Mouse (Mus musculus) intestine, postnatal 0 days (tissue): ENCODE data around the gene Hist1h4m. TPM values are rescaled to one million over a fixed set of nuclear protein-coding genes. Genes with fewer than 3 reads are reported as not detected.
A peak's percentile ranks its signal among the peaks of the same experiment; 100 is the strongest.
"Not testable (repeated sequence)": the region's sequence is repeated elsewhere in the genome, so short reads cannot be mapped to it uniquely, and the experiment has no call there.

Experiments used
- ATAC-seq: fragments of 200-750 bp; cut with Nextera tagmentation; 2 replicates; pipeline ENCODE4 v1.8.0; 2017; ENCODE audit warnings: mild to moderate bottlenecking, moderate TSS enrichment, moderate library complexity
- H3K27ac ChIP-seq: fragments of 300-500 bp; sonication (generic); 2 replicates; pipeline ENCODE4 v1.5.1; 2014; ENCODE audit warnings: mild to moderate bottlenecking, low read depth, low read length, moderate library complexity
- H3K27me3 ChIP-seq: fragments of 300-500 bp; sonication (generic); replicated peaks from 2 replicates; pipeline ENCODE4 v1.6.1; 2014; ENCODE audit warnings: low read length, mixed read lengths; ENCODE audit not compliant: control insufficient read depth, insufficient read depth
- H3K36me3 ChIP-seq: fragments of 300-500 bp; sonication (generic); 2 replicates; pipeline ENCODE4 v1.6.1; 2014; ENCODE audit warnings: mild to moderate bottlenecking, moderate library complexity; ENCODE audit not compliant: control insufficient read depth, insufficient read depth
- H3K4me1 ChIP-seq: fragments of 300-500 bp; sonication (generic); replicated peaks from 2 replicates; pipeline ENCODE4 v1.6.1; 2014; ENCODE audit warnings: antibody characterized with exemption, low read length, mixed read lengths; ENCODE audit not compliant: control insufficient read depth, insufficient read depth
- H3K4me2 ChIP-seq: fragments of 300-500 bp; sonication (generic); replicated peaks from 2 replicates; pipeline ENCODE4 v1.6.1; 2014; ENCODE audit warnings: low read depth, mild to moderate bottlenecking, moderate library complexity
- H3K4me3 ChIP-seq: fragments of 300-500 bp; sonication (generic); 2 replicates; pipeline ENCODE4 v1.5.1; 2014; ENCODE audit warnings: low read depth, low read length
- H3K9ac ChIP-seq: fragments of 300-500 bp; sonication (generic); 2 replicates; pipeline ENCODE4 v1.6.1; 2014; ENCODE audit warnings: mild to moderate bottlenecking, low read depth, low read length
- H3K9me3 ChIP-seq: fragments of 300-500 bp; sonication (generic); 2 replicates; pipeline ENCODE4 v1.6.1; 2016; ENCODE audit warnings: mixed run types; ENCODE audit not compliant: control insufficient read depth
- CTCF ChIP-seq: sonication (generic); IDR thresholded peaks from 2 replicates; pipeline ENCODE4 v1.5.1; 2016; ENCODE audit warnings: low read depth, mild to moderate bottlenecking, control low read depth, antibody characterized with exemption, moderate library complexity
- WGBS: fragments of 180-500 bp; shearing (Covaris S2); extraction: QIAGEN DNeasy Blood & Tissue Kit; methylation state at CpG from one replicate; pipeline ENCODE4 v1.1.7; 2014; 5-methylcytosine and 5-hydroxymethylcytosine counted together
- polyA plus RNA-seq: library from polyadenylated mRNA; unstranded; fragments of >200 nt; fragmentation: Nextera tagmentation; extraction: Ambion mirVana; gene quantifications from 2 replicates; pipeline ENCODE4 v1.2.1, GENCODE M21; 2015

Hist1h4m gene
- polyA plus RNA-seq, 1 experiment from 2014 or later, result not detected

DNA sequence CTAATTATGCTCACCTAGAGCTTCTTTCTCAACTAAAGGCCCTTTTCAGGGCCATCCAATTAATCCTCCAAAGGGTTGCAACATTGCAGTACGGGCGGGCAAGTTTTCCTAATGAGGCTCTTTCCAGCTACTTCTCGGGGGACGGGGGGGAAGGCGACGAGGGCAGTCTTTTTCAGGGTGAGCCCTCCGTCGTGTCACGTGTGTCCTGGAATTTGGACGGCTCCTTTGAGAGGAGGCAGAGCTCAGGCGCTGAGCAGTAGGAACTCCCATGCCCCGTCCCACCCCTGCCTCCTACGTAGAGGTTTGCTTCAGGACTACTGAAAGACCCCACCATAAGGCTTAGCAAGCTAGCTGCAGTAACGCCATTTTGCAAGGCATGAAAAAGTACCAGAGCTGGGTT is 546 bp downstream of the Hist1h4m start:
- not testable (repeated sequence) for H3K36me3 ChIP-seq, H3K4me3 ChIP-seq, H3K9ac ChIP-seq, H3K27ac ChIP-seq, H3K27me3 ChIP-seq, H3K9me3 ChIP-seq, H3K4me1 ChIP-seq
- peak overlapping the region; percentile 37 for H3K4me2 ChIP-seq
- under 1% methylated on average over 12 of the region's 14 CpGs for WGBS
- peak; percentile 53 for ATAC-seq

DNA sequence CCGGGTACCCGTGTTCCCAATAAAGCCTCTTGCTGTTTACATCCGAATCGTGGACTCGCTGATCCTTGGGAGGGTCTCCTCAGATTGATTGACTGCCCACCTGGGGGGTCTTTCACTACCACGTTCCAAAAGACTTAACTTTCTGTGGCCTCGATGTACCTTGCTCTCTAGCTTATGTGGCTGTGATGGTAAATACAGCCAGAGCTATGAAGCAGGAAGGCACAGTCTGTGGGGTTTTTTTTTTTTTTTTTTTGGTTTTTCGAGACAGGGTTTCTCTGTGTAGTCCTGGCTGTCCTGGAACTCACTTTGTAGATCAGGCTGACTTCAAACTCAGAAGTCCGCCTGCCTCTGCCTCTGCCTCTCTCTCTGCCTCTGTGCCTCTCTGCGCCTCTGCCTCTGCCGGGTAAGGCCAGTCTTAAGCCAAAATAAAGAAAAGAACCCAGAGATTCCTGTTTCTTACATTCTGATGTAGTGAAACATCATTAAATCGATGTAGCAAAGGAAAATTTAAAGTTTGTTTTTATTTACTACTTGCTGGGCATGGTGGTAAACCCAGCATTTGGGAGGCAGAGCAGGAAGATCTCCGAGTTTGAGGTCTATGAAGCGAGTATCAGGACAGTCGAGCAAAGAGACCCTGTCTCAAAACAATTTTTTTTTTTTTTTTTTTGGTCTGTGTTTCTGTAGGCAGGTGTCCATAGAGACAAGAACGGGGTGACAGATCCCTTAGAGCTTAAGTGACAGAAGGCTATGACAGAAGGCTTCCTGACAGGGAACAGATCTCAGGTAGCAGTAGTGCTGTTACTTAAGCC is 8.7 kb downstream of the Hist1h4m start:
- H3K27ac ChIP-seq, ATAC-seq: not testable (repeated sequence)

DNA sequence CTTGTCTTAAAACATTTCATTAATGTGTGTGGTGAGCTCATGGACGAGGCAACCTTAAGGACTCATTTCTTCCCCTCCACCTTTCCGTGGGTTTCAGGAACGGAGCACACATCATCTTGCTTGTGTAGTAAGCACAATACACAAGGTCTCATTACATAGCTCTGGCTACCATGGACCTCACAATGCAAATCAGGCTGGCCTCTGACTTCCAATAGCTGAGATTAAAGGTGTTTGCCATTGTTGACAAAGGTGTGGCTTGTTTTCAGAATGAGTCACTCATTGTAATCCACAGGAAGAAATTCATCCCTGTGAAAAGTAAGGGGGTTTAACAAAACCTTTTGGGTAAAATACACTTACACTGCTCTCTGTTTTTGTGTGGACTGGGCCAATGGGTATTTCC is 17.0 kb downstream of the Hist1h4m start:
- Histone ChIP-seq H3K36me3 (no peaks in the 10 kb centered on the region), H3K4me3 (no peak overlapping the region), H3K27ac (no peak overlapping the region), H3K9ac (no peak overlapping the region), H3K9me3 (no peaks in the 10 kb centered on the region), H3K27me3 (no peaks in the 10 kb centered on the region), H3K4me1 (no peaks in the 10 kb centered on the region), H3K4me2 (no peak overlapping the region)
- 41% methylated on average over 3 of the region's 3 CpGs for WGBS
- TF ChIP-seq CTCF, result no peak
- ATAC-seq, result no peak

More for the DNA sequence above, 8.7 kb downstream of the Hist1h4m start:
- WGBS, result 73% methylated on average over 7 of the region's 16 CpGs
- H3K9ac ChIP-seq, H3K4me3 ChIP-seq, H3K36me3 ChIP-seq, H3K27me3 ChIP-seq, H3K4me2 ChIP-seq, H3K4me1 ChIP-seq, H3K9me3 ChIP-seq: not testable (repeated sequence)

DNA sequence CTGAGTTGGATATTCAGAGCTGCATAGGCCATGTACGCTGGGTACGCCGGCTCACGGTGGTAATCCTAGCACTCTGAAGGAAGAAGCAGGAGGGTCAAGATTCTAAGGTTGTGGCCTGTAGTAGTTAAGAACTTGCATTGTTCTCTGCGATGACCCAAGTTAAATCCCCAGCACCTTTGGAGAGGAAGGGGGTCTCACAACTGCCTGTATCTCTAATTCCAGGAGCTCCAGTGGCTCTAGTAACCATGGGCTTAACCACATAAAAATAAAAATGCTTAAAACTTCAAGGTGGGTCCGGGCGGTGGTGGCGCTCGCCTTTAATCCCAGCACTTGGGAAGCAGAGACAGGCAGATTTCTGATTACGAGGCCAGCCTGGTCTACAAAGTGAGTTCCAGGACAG is 18.8 kb downstream of the Hist1h4m start:
- no peaks in the 10 kb centered on the region for H3K9me3 ChIP-seq
- H3K4me3 ChIP-seq, result no peak overlapping the region
- no peak overlapping the region for H3K27ac ChIP-seq
- no peak for ATAC-seq
- H3K36me3 ChIP-seq, result no peaks in the 10 kb centered on the region
- no peak overlapping the region for H3K4me2 ChIP-seq
- no peak overlapping the region for H3K9ac ChIP-seq
- WGBS, result 91% methylated on average over 10 of the region's 10 CpGs
- H3K4me1 ChIP-seq, result no peaks in the 10 kb centered on the region
- TF ChIP-seq CTCF, result no peak
- no peaks in the 10 kb centered on the region for H3K27me3 ChIP-seq

DNA sequence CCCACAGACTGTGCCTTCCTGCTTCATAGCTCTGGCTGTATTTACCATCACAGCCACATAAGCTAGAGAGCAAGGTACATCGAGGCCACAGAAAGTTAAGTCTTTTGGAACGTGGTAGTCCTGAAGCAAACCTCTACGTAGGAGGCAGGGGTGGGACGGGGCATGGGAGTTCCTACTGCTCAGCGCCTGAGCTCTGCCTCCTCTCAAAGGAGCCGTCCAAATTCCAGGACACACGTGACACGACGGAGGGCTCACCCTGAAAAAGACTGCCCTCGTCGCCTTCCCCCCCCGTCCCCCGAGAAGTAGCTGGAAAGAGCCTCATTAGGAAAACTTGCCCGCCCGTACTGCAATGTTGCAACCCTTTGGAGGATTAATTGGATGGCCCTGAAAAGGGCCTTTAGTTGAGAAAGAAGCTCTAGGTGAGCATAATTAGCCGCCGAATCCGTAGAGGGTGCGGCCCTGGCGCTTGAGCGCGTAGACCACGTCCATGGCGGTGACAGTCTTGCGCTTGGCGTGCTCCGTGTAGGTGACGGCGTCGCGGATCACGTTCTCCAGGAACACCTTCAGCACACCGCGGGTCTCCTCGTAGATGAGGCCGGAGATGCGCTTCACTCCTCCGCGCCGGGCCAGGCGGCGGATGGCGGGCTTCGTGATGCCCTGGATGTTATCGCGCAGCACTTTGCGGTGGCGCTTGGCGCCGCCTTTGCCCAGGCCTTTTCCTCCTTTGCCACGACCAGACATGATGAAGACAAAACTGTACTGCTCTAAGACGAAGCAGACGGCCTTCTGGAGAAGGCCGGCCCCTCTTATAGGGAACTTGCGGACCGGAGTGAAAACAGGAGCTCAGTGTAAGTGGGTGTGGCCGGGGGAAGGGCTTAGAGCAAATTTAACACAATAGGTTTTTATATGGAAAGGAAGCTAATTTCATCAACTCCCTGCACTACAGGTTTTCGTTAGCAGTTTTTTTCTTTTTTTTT is 20.2 kb downstream of the Hist1h4m start, which contains the start of gene Hist1h4n:
Gene Hist1h4n (minus strand): TSS at position 779 of the 977 bp plus-strand sequence.
- under 1% methylated on average over 18 of the region's 58 CpGs for WGBS
- H3K4me2 ChIP-seq, result 0 out of 2 replicates have a peak within 1 kb of the TSS, but pooled peaks have one; percentile 32

DNA sequence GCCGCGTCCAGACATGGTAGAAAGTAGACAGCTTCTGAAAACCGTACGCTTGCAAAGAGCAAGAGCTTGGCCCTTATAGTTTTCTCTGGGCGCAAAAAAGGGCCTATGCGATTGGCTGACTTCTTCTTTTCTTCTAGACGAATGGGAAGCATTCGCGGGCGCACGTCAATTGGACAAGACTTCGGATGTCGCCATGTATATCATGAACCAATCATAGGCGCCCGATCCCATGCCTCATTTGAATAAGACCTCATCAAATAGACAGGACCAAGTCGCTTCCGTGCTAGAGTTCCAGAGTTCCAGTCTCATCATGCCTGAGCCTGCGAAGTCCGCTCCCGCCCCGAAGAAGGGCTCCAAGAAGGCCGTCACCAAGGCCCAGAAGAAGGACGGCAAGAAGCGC is 21.9 kb downstream of the Hist1h4m start, which contains the start of the genes Hist1h2ap and Hist1h2br:
Gene Hist1h2ap (minus strand): TSS at position 47 of the 400 bp plus-strand sequence.
Gene Hist1h2br (plus strand): TSS at position 283 of the 400 bp plus-strand sequence.
- no CpG with 5 or more reads among the region's 24 CpGs for WGBS
- H3K4me3 ChIP-seq, H3K27ac ChIP-seq, H3K4me2 ChIP-seq, H3K27me3 ChIP-seq, H3K36me3 ChIP-seq, H3K9ac ChIP-seq, H3K4me1 ChIP-seq, H3K9me3 ChIP-seq: not testable (repeated sequence)
- peak; percentile 91 for ATAC-seq

More for the DNA sequence above, 20.2 kb downstream of the Hist1h4m start, which contains the start of gene Hist1h4n:
- H3K9me3 ChIP-seq, H3K27me3 ChIP-seq, H3K4me1 ChIP-seq, H3K9ac ChIP-seq, H3K27ac ChIP-seq, H3K4me3 ChIP-seq, H3K36me3 ChIP-seq: not testable (repeated sequence)
- peak; percentile 78 for ATAC-seq

DNA sequence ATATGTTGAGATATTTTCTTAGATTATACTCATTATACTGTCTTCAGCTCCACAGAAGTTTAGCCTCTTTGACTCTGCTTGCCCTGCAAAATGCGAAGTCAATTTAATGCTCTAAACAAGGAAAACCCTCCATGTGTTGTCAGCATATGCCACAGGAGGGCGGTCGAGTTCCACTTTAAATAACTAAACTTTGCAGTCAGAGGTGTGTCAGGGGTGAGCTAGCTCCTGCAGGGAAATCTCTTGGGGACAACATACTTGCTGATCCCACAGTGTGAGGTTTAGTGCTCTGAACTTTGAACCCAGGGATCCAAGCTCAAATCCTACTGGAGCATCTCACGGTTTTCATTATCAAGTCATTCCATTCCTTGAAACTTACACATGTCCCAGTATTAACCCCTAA is 29.0 kb downstream of the Hist1h4m start:
- peak; percentile 84 for ATAC-seq
- not testable (repeated sequence) for H3K4me3 ChIP-seq, H3K9ac ChIP-seq, H3K4me2 ChIP-seq, H3K4me1 ChIP-seq, H3K36me3 ChIP-seq, H3K9me3 ChIP-seq, H3K27me3 ChIP-seq, H3K27ac ChIP-seq
- WGBS, result no CpG with 5 or more reads among the region's 4 CpGs

DNA sequence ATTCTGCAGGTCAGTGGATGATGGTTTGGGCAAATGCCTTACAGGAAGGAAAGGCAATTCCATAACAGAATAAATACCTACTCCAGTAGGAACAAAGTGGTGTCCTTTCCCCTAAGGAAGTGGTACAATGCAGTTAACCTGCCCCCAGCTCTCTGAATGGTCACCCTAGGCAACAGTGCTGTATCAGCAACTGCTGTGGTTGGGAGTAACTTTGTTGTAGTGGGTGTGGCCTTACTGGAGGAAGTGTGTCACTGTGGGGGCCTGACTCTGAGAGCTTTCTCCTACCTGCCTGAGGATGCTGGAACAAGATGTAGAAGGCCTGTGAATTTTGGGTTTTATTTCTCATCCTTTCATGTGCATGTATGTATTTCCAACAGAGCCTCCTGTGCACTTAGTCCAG is 34.8 kb downstream of the Hist1h4m start:
- H3K9me3 ChIP-seq, H3K27ac ChIP-seq, H3K4me2 ChIP-seq, H3K27me3 ChIP-seq, H3K4me1 ChIP-seq, H3K9ac ChIP-seq, H3K36me3 ChIP-seq, ATAC-seq, H3K4me3 ChIP-seq: not testable (repeated sequence)
